12 mouse cellular contexts compared by ENCODE assay signal in genomic region chr12:16775351-16775750, GRCm38 (mm10).
"Had no signal": no experiment of that assay in that cellular context is flagged by ENCODE, and none has a peak within 500 bp of the region (broad histone marks: within the 10 kb centered on the region; RNA-seq: fewer than 3 reads in every experiment).

No protein-coding gene starts in this region.

- H3K36me3 ChIP-seq: liver, embryonic 13.5 days had no signal

- DNase-seq: kidney, adult 18-20 months; kidney, adult 9 months; kidney, postnatal 14 days; layer of hippocampus, adult 9-11 months; liver, embryonic 13.5 days; midbrain, embryonic 14.5 days; thymus, adult 18-20 months; thymus, postnatal 36 days had no signal

- H3K27me3 ChIP-seq: liver, embryonic 13.5 days had no signal

- ATAC-seq: intestine, embryonic 16.5 days had no signal

- H3K27ac ChIP-seq: layer of hippocampus, adult 2 months; liver, embryonic 13.5 days; stomach, postnatal 0 days had no signal

- H3K4me2 ChIP-seq: liver, embryonic 13.5 days; midbrain, embryonic 11.5 days had no signal

- H3K4me3 ChIP-seq: layer of hippocampus, adult 2 months; liver, embryonic 13.5 days had no signal

- H3K9ac ChIP-seq: liver, embryonic 13.5 days had no signal

- H3K9me3 ChIP-seq: liver, embryonic 13.5 days had no signal
